Mouse (Mus musculus) heart, embryonic 16.5 days (tissue): ENCODE data around the gene Gm26602. TPM values are rescaled to one million over a fixed set of nuclear protein-coding genes. Genes with fewer than 3 reads are reported as not detected.
A peak's percentile ranks its signal among the peaks of the same experiment; 100 is the strongest.

Experiments
- ATAC-seq: fragments of 200-750 bp; cut with Nextera tagmentation; replicated peaks from 2 replicates; pipeline ENCODE4 v1.8.0; 2017; ENCODE audit warnings: moderate number of reproducible peaks; ENCODE audit not compliant: insufficient read depth, low FRiP score; ENCODE audit errors: extremely low read depth
- H3K27ac ChIP-seq: fragments of 300-500 bp; sonication (generic); 2 replicates; pipeline ENCODE4 v1.5.1; 2014; ENCODE audit warnings: mild to moderate bottlenecking, low read length, control low read depth, moderate library complexity
- H3K27me3 ChIP-seq: fragments of 300-500 bp; sonication (generic); 2 replicates; pipeline ENCODE4 v1.6.1; 2014; ENCODE audit warnings: low read length, mixed read lengths; ENCODE audit not compliant: control insufficient read depth, insufficient read depth
- H3K36me3 ChIP-seq: fragments of 300-500 bp; sonication (generic); 2 replicates; pipeline ENCODE4 v1.6.1; 2014; ENCODE audit not compliant: control insufficient read depth, insufficient read depth
- H3K4me1 ChIP-seq: fragments of 300-500 bp; sonication (generic); 2 replicates; pipeline ENCODE4 v1.6.1; 2014; ENCODE audit warnings: low read length, mixed read lengths; ENCODE audit not compliant: control insufficient read depth, insufficient read depth
- H3K4me2 ChIP-seq: fragments of 300-500 bp; sonication (generic); 2 replicates; pipeline ENCODE4 v1.6.1; 2014; ENCODE audit warnings: low read depth, mild to moderate bottlenecking, control low read depth, low read length
- H3K4me3 ChIP-seq: fragments of 300-500 bp; sonication (generic); 2 replicates; pipeline ENCODE4 v1.5.1; 2014; ENCODE audit warnings: mild to moderate bottlenecking, control low read depth, low read length
- H3K9ac ChIP-seq: fragments of 300-500 bp; sonication (generic); 2 replicates; pipeline ENCODE4 v1.6.1; 2014; ENCODE audit warnings: low read length, control low read depth
- H3K9me3 ChIP-seq: fragments of 300-500 bp; sonication (generic); replicated peaks from 2 replicates; pipeline ENCODE4 v1.6.1; 2016; ENCODE audit warnings: low read length; ENCODE audit not compliant: control insufficient read depth
- WGBS: fragments of 180-500 bp; shearing (Covaris S2); extraction: QIAGEN DNeasy Blood & Tissue Kit; methylation state at CpG from one replicate; pipeline ENCODE4 v1.1.7; 2014; 5-methylcytosine and 5-hydroxymethylcytosine counted together
- polyA plus RNA-seq: library from polyadenylated mRNA; unstranded; fragments of >200 nt; fragmentation: Nextera tagmentation; extraction: Ambion mirVana; gene quantifications from 2 replicates; pipeline ENCODE4 v1.2.1, GENCODE M21; 2015

The Gm26602 gene
- polyA plus RNA-seq, 1 experiment from 2014 or later: 13.2 TPM

DNA sequence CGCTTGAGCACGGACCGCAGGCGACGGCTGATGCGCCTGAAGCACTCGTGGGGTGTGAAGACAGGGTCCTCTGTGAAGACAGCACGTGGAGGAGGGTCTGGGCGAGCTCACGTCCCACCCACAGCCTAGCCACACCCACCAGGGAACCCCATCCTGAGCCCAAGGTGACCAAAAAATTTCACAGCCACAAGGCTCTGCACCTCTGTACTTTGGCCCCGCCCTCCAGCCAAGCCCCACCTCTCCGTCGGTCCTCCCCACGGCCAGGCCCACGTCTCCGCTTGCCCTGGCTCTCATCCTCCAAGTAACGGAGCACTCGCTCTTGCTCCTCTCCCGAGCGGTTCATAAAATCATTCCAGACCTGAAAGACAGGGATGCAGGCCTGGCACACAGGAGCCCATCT lies 1.8 kb downstream of the Gm26602 start:
- H3K27me3 ChIP-seq: no peaks in the 10 kb centered on the region
- no peak for ATAC-seq
- H3K27ac ChIP-seq: no peak overlapping the region
- no peak overlapping the region for H3K4me3 ChIP-seq
- H3K9me3 ChIP-seq: no peaks in the 10 kb centered on the region
- peaks cover 8% of the 10 kb centered on the region for H3K36me3 ChIP-seq
- H3K4me1 ChIP-seq: peaks cover 33% of the 10 kb centered on the region
- no peak overlapping the region for H3K4me2 ChIP-seq
- H3K9ac ChIP-seq: no peak overlapping the region
- WGBS: 65% methylated on average over 20 of the region's 20 CpGs

DNA sequence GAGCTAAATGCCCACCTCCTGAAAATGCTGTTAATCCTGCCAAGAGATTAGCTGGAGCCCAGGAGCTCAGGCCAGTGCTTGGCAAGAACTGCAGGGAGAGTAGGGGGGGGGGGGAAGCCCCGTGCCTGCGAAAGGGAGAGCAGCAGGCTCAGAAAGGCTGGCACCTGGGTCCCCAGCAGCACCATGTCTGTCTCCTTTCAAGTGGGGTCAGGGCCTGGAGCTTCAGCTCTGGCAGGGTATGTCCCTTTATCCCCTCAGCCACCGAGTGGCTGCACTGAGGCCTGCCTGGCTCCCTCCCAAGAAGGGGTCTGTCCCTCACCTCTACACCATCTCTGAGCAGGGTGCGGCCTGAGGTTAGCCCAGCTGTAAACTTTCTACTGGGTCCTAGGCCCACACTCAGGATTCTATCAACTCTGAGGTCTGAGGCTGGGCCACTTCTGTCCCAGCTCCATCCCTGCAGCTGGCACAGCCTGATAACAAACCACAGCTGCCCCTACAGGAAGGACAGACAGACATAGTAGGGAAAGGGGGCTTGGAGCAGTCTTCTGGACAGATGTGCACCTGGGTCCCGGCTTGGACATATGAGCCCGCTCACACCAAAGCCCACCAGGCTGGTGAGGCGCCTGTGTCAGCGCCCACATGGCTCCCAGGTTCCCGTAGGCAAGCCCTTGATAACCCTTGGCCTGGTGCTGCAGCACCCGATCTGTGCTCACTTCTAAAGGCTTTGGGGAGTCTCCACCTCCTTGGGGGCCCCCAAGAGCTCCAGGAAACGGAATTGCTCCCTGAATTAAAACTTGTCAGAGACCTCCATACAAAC lies 3.7 kb downstream of the Gm26602 start:
- Histone ChIP-seq H3K4me1 (peaks cover 43% of the 10 kb centered on the region), H3K4me2 (no peak overlapping the region), H3K36me3 (peaks cover 8% of the 10 kb centered on the region), H3K27me3 (peaks cover 19% of the 10 kb centered on the region), H3K9ac (peak overlapping the region; percentile 51), H3K4me3 (no peak overlapping the region), H3K9me3 (no peaks in the 10 kb centered on the region), H3K27ac (no peak overlapping the region)
- 58% methylated on average over 11 of the region's 11 CpGs for WGBS
- ATAC-seq: no peak

DNA sequence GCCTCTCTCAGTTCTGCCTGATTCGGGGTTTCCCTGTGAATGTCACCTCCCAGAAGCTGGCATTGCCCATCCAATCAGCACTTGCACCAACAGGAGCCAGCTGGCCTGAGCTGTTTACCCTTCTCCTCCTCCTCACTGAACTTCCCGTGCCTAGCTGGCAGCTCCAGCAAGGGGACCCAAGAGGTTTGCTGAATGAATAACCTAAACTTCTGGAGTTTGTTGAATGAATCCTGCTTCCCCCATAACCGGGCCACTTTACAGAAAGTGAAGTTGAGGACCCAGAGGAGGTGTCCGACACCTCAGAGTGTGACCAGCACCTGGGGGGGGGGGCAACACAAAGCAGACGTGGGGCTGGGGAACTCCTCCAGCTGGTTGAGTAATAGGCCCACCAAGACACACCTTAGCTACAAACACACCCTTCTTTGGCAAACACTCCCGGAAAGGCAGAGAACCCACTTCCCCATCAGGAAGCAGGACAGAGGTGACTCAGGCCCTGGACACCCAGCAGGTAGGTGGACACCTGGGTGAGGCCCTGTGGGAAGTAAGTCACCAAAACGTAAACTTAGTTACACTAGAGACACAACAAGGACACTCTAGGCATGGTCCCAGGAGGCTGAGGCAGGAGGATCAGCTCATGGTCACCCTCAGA lies 4.4 kb downstream of the Gm26602 start:
- ATAC-seq: no peak
- peaks cover 8% of the 10 kb centered on the region for H3K36me3 ChIP-seq
- H3K27me3 ChIP-seq: peaks cover 26% of the 10 kb centered on the region
- H3K4me3 ChIP-seq: no peak overlapping the region
- peaks cover 40% of the 10 kb centered on the region for H3K4me1 ChIP-seq
- WGBS: 66% methylated on average over 7 of the region's 7 CpGs
- no peaks in the 10 kb centered on the region for H3K9me3 ChIP-seq
- no peak overlapping the region for H3K27ac ChIP-seq
- no peak overlapping the region for H3K4me2 ChIP-seq
- H3K9ac ChIP-seq: peak overlapping the region; percentile 51; the same call in 1 of the 2 replicates

DNA sequence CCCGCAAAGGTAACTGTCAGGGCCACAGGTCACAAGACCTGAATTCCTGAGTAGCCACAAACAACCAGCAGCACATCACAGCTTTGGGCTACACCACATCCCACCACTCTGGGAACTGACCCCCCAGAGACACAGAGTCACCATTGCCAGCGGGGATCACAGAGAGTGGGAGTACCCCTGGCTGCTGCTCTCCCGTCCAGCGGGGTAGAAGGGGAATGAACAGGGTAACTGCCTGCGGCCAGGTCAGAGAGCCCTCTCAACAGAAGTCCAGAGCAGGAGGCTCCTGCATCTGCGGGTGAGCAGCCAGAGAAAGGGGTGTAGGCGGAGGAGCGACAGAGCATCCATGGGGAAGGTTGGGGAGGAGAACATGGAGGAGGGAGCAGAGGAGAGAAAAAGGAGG lies 5.4 kb downstream of the Gm26602 start:
- 12% methylated on average over 8 of the region's 8 CpGs for WGBS
- Histone ChIP-seq H3K36me3 (peaks cover 4% of the 10 kb centered on the region), H3K4me1 (peaks cover 45% of the 10 kb centered on the region), H3K27me3 (peaks cover 37% of the 10 kb centered on the region), H3K27ac (0 out of 2 replicates have a peak overlapping the region, but pooled peaks have one; percentile 78), H3K4me2 (peak overlapping the region; percentile 95), H3K9me3 (no peaks in the 10 kb centered on the region), H3K9ac (peak overlapping the region; percentile 98), H3K4me3 (peak overlapping the region; percentile 92)
- ATAC-seq: no peak

DNA sequence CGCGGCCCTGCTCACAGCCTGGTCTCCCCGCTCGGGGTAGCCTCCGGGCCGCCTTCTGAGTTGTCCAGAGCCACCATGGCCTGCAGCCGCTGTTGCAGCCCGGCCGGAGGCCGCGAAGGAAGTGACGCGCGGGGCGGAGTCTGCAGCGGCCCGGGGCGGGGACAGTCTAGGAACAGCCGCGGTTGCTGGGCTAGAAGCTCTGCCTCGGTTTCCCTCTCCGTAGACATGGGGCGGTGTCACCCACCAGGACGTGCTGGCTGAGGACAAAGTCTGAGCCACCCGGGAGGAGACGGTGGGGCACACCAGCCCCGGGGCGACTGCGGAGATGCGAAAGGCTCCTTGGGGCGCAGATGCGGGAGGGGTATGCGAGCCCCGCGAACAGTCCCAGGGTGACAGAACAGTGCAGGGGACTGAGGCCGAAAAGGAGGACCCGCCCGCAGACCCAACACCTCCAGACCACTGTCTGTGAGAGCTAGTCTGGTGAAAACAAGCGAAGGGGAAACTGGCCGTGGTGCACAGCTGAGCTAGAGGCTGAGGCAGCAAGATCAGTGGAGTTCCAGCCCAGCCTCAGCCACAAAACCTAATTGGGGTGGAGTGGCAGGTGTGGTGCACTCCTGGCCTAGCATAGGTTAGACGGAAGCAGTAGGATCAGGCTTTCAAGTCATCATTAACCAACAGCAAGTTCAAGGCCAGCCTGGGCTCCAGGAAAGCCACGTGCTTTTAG lies 6.3 kb downstream of the Gm26602 start, which contains the start of gene Kiss1r:
Kiss1r (plus strand) TSS at position 164 of the 724 bp plus-strand sequence.
- H3K4me2 ChIP-seq: peak within 1 kb of the TSS; percentile 95
- H3K4me1 ChIP-seq: peaks cover 52% of the 10 kb centered on the region
- peak within 1 kb of the TSS; percentile 92 for H3K4me3 ChIP-seq
- H3K9ac ChIP-seq: peak within 1 kb of the TSS; percentile 98
- ATAC-seq: peak; percentile 78
- WGBS: 2% methylated on average over 42 of the region's 42 CpGs
- no peaks in the 10 kb centered on the region for H3K9me3 ChIP-seq
- peaks cover 45% of the 10 kb centered on the region for H3K27me3 ChIP-seq
- peak within 1 kb of the TSS; percentile 78 for H3K27ac ChIP-seq
- H3K36me3 ChIP-seq: no peaks in the 10 kb centered on the region

DNA sequence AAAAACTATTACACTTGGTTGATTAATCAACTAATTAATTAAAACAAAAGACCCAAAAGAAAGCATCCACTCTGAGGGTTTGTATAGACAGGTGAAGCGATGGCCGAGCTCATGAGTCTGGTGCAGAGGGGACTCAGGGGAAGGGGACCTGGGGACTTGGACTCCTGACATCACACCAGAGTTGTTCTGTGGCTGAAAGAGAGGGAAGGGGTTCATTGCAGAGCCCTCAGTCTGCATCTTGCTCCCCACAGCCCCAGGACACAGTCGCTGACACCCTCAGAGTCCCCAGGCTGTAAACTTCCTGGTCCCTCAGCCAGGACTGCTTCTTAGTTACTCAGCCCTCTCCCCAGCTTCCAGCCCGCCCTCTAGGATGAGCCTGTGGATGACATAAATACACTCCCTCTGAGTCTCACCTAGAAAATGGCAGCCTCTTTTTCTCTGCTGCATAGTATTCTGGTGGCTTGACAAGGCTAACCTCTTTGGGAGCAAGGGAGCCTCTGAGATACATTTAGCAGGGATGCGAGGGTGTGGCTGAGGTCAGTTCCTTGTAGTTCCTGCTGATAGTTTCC lies 7.0 kb downstream of the Gm26602 start:
- no peaks in the 10 kb centered on the region for H3K9me3 ChIP-seq
- H3K4me2 ChIP-seq: peak overlapping the region; percentile 95
- H3K4me3 ChIP-seq: peak overlapping the region; percentile 92
- H3K27ac ChIP-seq: no peak overlapping the region
- WGBS: 69% methylated on average over 5 of the region's 5 CpGs
- H3K27me3 ChIP-seq: peaks cover 52% of the 10 kb centered on the region
- no peak for ATAC-seq
- H3K36me3 ChIP-seq: no peaks in the 10 kb centered on the region
- H3K9ac ChIP-seq: no peak overlapping the region; the same call in 1 of the 2 replicates
- H3K4me1 ChIP-seq: peaks cover 52% of the 10 kb centered on the region

DNA sequence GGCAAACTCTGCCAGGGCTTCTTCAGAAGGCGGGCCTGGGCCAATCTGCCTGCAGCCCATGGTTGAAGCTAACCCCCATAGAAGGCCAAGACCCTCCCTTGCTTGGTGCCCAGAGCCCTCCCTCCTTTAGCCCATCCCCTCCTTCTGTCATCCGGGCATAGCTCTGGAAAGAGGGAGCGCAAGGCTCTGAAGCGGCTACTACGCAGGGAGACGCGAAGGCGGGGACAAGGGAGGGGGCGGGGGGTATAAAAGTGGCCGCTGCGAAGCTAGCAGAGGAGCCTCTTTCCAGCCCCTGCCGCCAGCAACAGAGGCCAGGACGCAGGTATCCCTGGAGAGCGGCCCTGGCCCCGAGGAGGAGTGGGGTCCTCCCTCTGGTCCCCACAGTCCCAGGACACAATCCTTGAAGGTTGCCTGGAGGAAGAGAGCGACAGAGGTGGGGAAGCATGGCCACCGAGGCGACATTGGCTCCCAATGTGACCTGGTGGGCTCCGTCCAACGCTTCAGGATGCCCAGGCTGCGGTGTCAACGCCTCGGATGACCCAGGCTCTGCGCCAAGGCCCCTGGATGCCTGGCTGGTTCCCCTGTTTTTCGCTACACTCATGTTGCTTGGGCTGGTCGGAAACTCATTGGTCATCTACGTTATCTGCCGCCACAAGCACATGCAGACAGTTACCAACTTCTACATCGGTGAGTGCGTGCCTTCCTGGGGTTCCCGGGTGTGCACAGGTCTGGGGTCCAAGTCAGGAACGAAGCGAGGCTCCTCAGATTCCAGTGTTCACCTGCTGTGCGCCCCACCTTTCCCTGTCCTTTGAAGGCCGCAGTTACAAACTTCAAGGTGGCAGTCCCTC lies 7.8 kb downstream of the Gm26602 start:
- Histone ChIP-seq H3K9me3 (no peaks in the 10 kb centered on the region), H3K27ac (no peak overlapping the region), H3K4me2 (peak overlapping the region; percentile 50), H3K4me3 (peak overlapping the region; percentile 26), H3K36me3 (no peaks in the 10 kb centered on the region), H3K9ac (peak overlapping the region; percentile 14), H3K27me3 (peaks cover 57% of the 10 kb centered on the region), H3K4me1 (peaks cover 52% of the 10 kb centered on the region)
- WGBS: 8% methylated on average over 34 of the region's 35 CpGs
- ATAC-seq: no peak

DNA sequence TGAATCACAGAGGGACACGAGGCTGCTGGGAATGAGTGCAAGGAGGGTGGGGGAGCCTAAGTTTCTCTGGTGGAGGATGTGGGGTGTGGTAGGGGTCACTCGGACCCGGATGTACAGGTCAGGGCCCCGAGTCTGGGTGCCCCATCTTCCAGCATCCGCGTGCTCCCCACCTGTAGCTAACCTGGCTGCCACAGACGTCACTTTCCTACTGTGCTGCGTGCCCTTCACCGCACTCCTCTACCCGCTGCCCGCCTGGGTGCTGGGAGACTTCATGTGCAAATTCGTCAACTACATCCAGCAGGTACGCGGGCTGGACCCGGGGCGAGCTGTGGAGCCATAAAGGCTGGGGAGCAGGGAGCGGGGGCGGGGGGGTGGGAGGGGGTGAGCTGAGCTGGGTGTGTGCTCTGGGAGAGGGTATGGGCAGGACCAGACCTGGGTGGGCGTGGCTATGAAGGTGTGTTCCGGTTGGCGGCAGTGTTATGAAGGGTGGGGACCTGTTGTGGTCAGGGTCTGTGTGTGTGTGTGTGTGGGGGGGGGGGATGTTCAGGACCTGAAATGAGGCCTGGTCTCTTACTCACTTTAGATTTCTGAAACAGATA lies 8.7 kb downstream of the Gm26602 start:
- H3K9ac ChIP-seq: no peak overlapping the region
- no peak for ATAC-seq
- WGBS: 5% methylated on average over 21 of the region's 21 CpGs

More for the DNA sequence above, 8.7 kb downstream of the Gm26602 start:
- Histone ChIP-seq H3K27ac (no peak overlapping the region), H3K9me3 (no peaks in the 10 kb centered on the region), H3K4me1 (peaks cover 43% of the 10 kb centered on the region), H3K4me3 (peak overlapping the region; percentile 16; the same call in 1 of the 2 replicates), H3K36me3 (no peaks in the 10 kb centered on the region), H3K27me3 (peaks cover 57% of the 10 kb centered on the region), H3K4me2 (peak overlapping the region; percentile 28; the same call in 1 of the 2 replicates)
